In the genomic region with DNA sequence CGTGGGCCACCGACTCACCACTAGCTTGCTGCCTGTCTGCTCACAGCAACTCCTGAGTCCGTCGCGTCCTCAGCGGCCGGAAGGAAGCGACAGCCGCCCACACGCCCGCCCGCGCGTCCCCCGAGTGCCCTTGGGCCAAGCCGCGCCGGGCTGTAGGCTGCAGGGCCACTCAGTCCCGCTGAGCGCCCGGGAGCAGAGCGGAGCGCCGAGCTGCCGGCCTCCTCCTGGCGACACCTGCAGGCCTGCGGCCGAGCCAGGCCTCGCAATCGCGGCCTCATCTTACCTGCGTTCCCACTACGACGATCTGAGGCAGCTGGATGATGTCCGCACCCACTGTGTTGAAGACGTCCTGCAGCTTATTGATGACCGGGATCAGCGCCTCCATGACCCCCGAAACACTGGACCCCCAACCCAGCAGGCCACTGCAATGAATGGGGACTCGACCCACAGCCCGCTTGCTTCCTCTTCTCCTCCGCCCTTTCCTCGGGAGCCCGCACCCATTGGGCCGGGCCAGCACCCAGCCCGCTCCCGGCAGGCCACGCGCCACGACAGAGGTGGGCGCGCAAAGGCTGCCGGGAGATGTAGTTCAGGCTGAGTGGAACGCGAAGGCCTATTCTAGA, we compare ENCODE assay signal across 8 mouse cellular contexts. TPM values are rescaled to one million over a fixed set of nuclear protein-coding genes. Genes with fewer than 3 reads are reported as not detected.
DNase-seq lines count a peak whose midpoint lies in the region; ATAC-seq and TF ChIP-seq lines count a peak whose summit lies in the region.

Gene Dnm1l (minus strand): TSS at position 479 of the 620 bp plus-strand sequence.

- TF ChIP-seq CTCF in heart, adult 2 months (IDR thresholded peaks at IDR 0.05) = peak; percentile 61

- H3K27me3 ChIP-seq in embryonic facial prominence, embryonic 14.5 days (replicated peaks; ENCODE audit: control insufficient read depth, insufficient read depth, low read length) = no peaks in the 10 kb centered on the region
- H3K27me3 ChIP-seq in heart, adult 2 months (ENCODE audit: control insufficient read depth, insufficient read depth, low read length) = no peaks in the 10 kb centered on the region
- no peaks in the 10 kb centered on the region for H3K27me3 ChIP-seq in limb, embryonic 13.5 days
- no peaks in the 10 kb centered on the region for H3K27me3 ChIP-seq in midbrain, embryonic 16.5 days (ENCODE audit: control insufficient read depth, insufficient read depth, low read depth, low read length)

- H3K79me2 ChIP-seq in heart, adult 2 months (replicated peaks; ENCODE audit: control insufficient read depth, insufficient read depth, low read length) = peaks cover 2% of the 10 kb centered on the region; the same call in 1 of the 2 replicates

- TF ChIP-seq POLR2A in heart, adult 2 months (IDR thresholded peaks at IDR 0.05; ENCODE audit: insufficient read depth, low read depth, low read length) = peak; percentile 73

- H3K4me1 ChIP-seq in embryonic facial prominence, embryonic 14.5 days (ENCODE audit: control insufficient read depth, insufficient read depth, low read length) = peaks cover 5% of the 10 kb centered on the region; the same call in 1 of the 2 replicates
- H3K4me1 ChIP-seq in heart, adult 2 months (ENCODE audit: control insufficient read depth, insufficient read depth, low read length) = no peaks in the 10 kb centered on the region; the same call in 1 of the 2 replicates
- H3K4me1 ChIP-seq in limb, embryonic 13.5 days = peaks cover 8% of the 10 kb centered on the region
- H3K4me1 ChIP-seq in midbrain, embryonic 16.5 days (ENCODE audit: control insufficient read depth, insufficient read depth, low read length) = peaks cover 13% of the 10 kb centered on the region

- H3K4me3 ChIP-seq in embryonic facial prominence, embryonic 14.5 days (ENCODE audit: low read depth, low read length) = peak within 1 kb of the TSS; percentile 95
- H3K4me3 ChIP-seq in heart, adult 2 months = peak within 1 kb of the TSS; percentile 96
- H3K4me3 ChIP-seq in limb, embryonic 13.5 days = peak within 1 kb of the TSS; percentile 96
- H3K4me3 ChIP-seq in midbrain, embryonic 16.5 days (ENCODE audit: low read depth, low read length) = peak within 1 kb of the TSS; percentile 98

- H3K36me3 ChIP-seq in embryonic facial prominence, embryonic 14.5 days (ENCODE audit: control insufficient read depth, insufficient read depth, low read length) = peaks cover 2% of the 10 kb centered on the region; the same call in 1 of the 2 replicates
- no peaks in the 10 kb centered on the region; the same call in none of the 2 replicates for H3K36me3 ChIP-seq in heart, adult 2 months (ENCODE audit: control insufficient read depth, insufficient read depth, low read length)
- H3K36me3 ChIP-seq in limb, embryonic 13.5 days = no peaks in the 10 kb centered on the region
- no peaks in the 10 kb centered on the region for H3K36me3 ChIP-seq in midbrain, embryonic 16.5 days (ENCODE audit: control insufficient read depth, insufficient read depth, low read length)

- H3K9me3 ChIP-seq in embryonic facial prominence, embryonic 14.5 days (ENCODE audit: control insufficient read depth, low read length) = no peaks in the 10 kb centered on the region
- H3K9me3 ChIP-seq in limb, embryonic 13.5 days = no peaks in the 10 kb centered on the region
- no peaks in the 10 kb centered on the region for H3K9me3 ChIP-seq in midbrain, embryonic 16.5 days (replicated peaks; ENCODE audit: control insufficient read depth, low read length, poor library complexity, severe bottlenecking)

- H3K4me2 ChIP-seq in embryonic facial prominence, embryonic 14.5 days (ENCODE audit: low read depth, low read length) = peak within 1 kb of the TSS; percentile 59
- H3K4me2 ChIP-seq in limb, embryonic 13.5 days (replicated peaks) = peak within 1 kb of the TSS; percentile 71
- H3K4me2 ChIP-seq in midbrain, embryonic 16.5 days (ENCODE audit: low read length) = peak within 1 kb of the TSS; percentile 83

- intact Hi-C loops in heart, adult 2 months (cut with DNase I) = loop anchor here (2.0 to 10.0 kb wide), 2 partner anchors 56 to 226 kb away; partner anchors contain the start of gene Yars2

- peak within 1 kb of the TSS; percentile 95 for H3K9ac ChIP-seq in embryonic facial prominence, embryonic 14.5 days (ENCODE audit: low read depth, low read length)
- peak within 1 kb of the TSS; percentile 70 for H3K9ac ChIP-seq in heart, adult 2 months (ENCODE audit: low read depth, low read length)
- peak within 1 kb of the TSS; percentile 92 for H3K9ac ChIP-seq in limb, embryonic 13.5 days
- peak within 1 kb of the TSS; percentile 97 for H3K9ac ChIP-seq in midbrain, embryonic 16.5 days (ENCODE audit: low read depth, low read length)

- H3K27ac ChIP-seq in embryonic facial prominence, embryonic 14.5 days (replicated peaks; ENCODE audit: low read depth, low read length) = peak within 1 kb of the TSS; percentile 86
- peak within 1 kb of the TSS; percentile 95 for H3K27ac ChIP-seq in heart, adult 2 months
- peak within 1 kb of the TSS; percentile 86 for H3K27ac ChIP-seq in limb, embryonic 13.5 days
- H3K27ac ChIP-seq in midbrain, embryonic 16.5 days (ENCODE audit: low read length) = peak within 1 kb of the TSS; percentile 84

- TF ChIP-seq EP300 in heart, adult 2 months (IDR thresholded peaks at IDR 0.05; ENCODE audit: insufficient read depth, low read depth, low read length) = no peak

- WGBS in embryonic facial prominence, embryonic 14.5 days = 1% methylated on average over 45 of the region's 55 CpGs
- WGBS in heart, adult 2 months = under 1% methylated on average over 55 of the region's 55 CpGs
- WGBS in limb, embryonic 13.5 days = under 1% methylated on average over 55 of the region's 55 CpGs
- WGBS in midbrain, embryonic 16.5 days = under 1% methylated on average over 53 of the region's 55 CpGs

- peak; percentile 91 for DNase-seq in 3T3-L1 (ENCODE audit: low read depth, low spot score)
- peak; percentile 77 to 82 for DNase-seq in adrenal gland, postnatal 4 days (ENCODE audit: low spot score in 2 of 2)
- DNase-seq in embryonic facial prominence, embryonic 14.5 days (ENCODE audit: low spot score) = peak; percentile 96
- DNase-seq in heart, adult 2 months = peak; percentile 95
- peak; percentile 89 to 91 for DNase-seq in kidney, adult 8-10 months
- peak; percentile 89 to 98 for DNase-seq in spleen, postnatal 10 days (ENCODE audit: low spot score in 2 of 2)

- ATAC-seq in embryonic facial prominence, embryonic 14.5 days (ENCODE audit: low read depth) = peak; percentile 100
- peak; percentile 100 for ATAC-seq in limb, embryonic 13.5 days (ENCODE audit: low FRiP score, low read depth)
- ATAC-seq in midbrain, embryonic 16.5 days = peak; percentile 99

RNA-seq across cellular contexts. Expression of gene Dnm1l, which starts in this region (rescaled TPM):
- total RNA-seq in adrenal gland, postnatal 4 days (2021) = 10 to 100 TPM; 80.0 to 82.6 TPM
- 56.1 and 59.3 TPM in 2 replicates for polyA plus RNA-seq in embryonic facial prominence, embryonic 14.5 days (2014; fragmentation: Nextera tagmentation; extraction: Ambion mirVana)
- total RNA-seq in heart, adult 2 months (2021) = 10 to 100 TPM; 95.1 to 99.0 TPM
- polyA plus RNA-seq in heart, adult 2 months (2012; rRNA removed) = 17.5 and 41.0 TPM in 2 replicates
- 54.5 and 58.2 TPM in 2 replicates for polyA plus RNA-seq in limb, embryonic 13.5 days (2015; fragmentation: Nextera tagmentation; extraction: Ambion mirVana)
- 113 and 120 TPM in 2 replicates for polyA plus RNA-seq in midbrain, embryonic 16.5 days (2015; fragmentation: Nextera tagmentation; extraction: Ambion mirVana)

Comparison
In these comparisons a context has a peak if more than half of its experiments do, and no peak if none do; other contexts are left out.
1. Peak in every context shown above with its lines: DNase-seq, ATAC-seq, H3K4me3 ChIP-seq and H3K27ac ChIP-seq.